Mouse (Mus musculus): ENCODE measurements at regions not wholly inside any gene's neighbourhood (a gene's known extent, or its start where the extent isn't known, plus 50 kb on each side); places are given as distances from the start of the nearest gene placed in this dataset.

DNA sequence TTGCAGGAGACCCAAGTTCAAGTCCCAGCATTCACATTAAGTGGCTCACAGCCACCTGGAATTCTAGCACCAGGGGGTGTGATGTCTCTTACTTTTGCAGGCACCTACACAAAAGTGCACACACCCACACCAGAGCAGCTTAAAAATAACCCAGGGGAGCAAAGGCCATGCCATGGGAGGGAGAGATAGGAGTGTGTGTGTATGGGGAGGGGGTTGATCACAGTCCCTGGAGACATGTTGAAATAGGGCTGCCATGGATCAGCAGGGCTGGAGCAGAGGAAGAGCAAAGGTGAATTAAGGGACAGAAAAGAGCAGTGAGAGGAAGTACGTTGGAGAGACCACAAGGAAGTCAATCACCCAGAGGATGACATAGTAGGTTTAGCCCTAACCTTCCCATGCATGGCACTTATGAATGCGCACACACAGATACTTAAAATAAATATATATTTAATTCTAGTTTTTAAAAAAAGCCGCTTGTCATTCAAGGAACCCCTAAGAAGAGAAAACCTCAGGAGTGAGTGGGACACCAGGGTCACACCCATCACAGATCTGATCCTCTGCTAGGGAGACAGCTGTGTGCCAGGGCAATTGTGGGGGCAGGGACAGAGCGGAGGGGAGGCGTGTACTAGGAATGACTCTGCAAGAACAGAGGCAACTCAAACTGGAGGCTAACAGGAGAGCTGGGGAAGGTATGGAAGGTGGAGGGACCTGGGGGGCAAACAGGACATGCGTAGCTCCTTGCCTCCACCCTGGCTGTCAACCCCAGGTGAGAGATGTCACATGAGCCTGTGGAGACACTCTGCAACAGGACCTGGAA lies 189.5 kb upstream of the Rybp start:
- peak; percentile 41 for DNase-seq (ENCODE audit: low spot score)

DNA sequence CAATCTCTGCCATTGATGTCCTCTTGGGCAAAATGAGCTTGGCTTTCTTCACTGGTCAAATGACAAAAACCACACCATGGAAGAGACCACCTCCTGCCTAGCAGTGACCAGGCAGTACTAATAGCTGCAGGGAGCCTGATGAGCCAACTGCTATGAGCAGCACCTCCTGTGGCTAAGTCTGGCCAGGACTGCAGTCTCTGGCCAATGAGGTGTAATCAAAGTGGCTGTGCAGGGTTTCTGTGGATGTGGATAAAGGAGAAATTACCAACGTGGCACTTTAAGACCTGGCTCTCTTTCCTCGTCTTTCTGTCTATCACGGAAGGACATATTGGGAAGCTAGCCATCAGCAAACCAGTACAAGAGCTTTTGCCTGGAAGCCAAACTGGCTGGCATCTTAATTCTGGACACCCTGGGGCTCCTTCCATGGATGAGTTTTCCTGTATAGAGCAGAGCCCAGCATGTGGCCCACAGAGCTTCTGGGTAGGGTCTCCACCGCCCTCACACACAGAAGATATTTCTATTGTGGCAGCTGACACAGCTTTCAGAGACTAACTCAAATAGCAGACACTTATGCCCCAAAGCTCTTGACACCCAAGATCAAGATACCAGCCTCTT lies 188.2 kb upstream of the Rybp start:
- no peak for DNase-seq (ENCODE audit: low spot score)

DNA sequence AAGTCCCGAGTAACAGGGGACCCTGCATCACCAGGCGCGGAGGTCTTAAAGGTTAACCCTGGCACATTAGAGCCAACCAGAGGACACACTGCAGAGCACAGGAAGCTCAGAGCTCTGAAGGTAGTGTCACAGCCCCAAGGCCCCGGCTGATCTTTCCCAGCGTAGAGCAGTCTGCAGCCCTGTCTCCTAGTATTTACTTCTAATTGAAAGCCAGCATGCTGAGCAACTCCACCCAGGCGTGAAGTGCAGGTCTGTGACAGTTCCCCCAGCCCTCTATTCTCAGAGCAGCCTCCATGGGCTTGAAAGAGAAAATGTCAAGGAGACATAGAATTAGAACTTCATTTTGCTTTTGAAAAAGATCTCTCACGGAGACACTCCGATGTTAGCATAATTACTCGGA lies 187.0 kb upstream of the Rybp start:
- DNase-seq (ENCODE audit: low spot score): no peak

DNA sequence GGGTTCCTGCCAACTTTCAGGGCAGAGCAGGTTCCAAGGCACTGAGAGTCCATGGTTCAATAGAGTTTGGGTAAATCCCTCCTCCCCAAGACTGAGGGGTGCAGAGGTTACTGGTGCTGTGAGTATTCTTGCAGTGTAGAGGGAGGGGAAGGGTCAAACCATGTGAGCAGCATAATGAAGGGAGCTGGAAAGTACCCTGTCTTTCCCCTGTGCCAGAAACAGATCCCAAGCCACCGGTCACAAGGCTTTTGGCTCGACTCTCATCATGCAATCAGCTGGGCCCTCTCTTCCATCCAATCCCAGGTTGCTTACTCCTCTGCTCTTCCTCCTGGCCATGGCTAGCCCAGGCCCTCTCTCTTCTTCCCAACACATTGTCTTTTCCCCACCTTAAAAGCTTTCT lies 182.8 kb upstream of the Rybp start:
- peak; percentile 27 for DNase-seq (ENCODE audit: low spot score)

DNA sequence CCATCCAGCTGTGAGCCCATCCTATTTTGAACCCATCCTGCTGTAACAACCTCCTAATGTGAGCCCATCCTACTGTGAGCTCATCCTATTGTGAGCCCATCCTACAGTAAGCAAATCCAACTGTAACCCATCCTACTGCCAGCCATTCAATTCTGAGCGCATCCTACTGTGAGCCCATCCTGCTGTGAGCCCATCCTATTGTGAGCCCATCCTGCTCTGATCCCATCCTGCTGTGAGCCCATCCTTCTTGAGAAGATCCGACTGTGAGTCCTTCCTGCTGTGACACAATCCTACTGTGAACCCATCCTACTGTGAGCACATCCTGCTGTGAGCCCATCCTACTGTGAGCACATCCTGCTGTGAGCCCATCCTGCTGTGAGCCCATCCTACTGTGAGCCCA lies 175.5 kb upstream of the Rybp start:
- DNase-seq (ENCODE audit: low spot score): no peak

DNA sequence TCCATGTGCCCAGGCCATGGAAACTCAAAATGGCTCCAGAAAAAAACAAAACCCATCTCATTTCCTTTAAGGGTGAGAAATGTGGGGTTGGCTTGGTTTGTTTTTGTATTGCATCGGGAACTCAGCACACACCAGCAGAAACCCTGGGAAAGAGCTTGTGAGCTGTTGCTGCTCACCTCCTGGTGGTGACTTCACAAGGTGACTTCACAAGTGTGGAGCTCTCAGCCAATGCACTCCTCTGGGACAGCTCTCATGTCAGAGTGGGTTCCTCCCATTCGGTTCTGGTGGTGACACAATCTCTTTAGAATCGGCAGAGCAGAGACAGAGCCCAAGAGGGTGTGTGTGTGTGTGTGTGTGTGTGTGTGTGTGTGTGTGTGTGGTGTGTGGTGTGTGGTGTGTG lies 166.1 kb upstream of the Rybp start:
- no peak for DNase-seq (ENCODE audit: low spot score)

DNA sequence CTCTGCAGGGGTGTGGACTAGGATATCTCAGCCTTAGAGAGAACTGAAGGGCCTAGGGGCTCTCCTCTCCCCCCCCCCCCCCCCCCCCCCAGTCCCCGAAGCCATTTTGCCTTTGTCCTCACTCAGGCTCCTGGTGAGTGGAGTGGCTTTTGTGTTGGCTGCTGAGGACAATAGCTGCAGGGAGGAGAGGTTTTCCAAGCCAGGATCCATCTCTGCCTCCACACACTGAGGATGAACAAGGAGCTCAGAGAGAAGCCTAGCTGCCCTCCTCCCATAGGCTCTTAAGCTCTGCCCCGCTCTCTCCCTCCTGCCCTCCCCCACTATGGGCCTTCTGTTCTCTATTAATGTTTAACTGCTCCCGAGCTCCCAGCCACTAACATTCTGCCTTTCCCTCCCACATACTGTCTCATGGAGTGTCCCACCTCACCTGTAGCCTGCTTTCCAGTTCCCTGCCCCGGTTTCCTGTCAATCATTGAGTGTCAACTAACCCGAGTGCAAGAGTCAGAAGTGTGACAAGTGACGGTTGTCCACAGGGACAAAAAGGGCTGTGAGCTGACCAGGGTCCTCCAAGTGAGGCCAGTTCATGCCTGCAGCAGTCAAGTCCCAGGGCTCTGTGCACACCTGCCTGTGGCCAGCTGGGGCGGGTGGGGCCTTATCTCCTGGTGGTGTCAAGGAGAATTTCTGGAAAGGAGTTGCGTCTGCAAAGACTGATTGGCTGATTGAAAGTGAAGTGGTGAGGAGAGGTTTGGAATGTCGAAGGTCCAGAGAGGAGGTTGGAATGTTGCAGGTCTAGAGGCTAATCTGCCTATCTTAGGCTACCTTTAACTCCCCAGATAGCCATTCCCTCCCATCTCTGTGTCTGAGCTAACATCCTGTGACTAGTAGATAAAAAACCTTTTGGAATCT lies 165.1 kb upstream of the Rybp start:
- DNase-seq (ENCODE audit: low spot score): no peak

DNA sequence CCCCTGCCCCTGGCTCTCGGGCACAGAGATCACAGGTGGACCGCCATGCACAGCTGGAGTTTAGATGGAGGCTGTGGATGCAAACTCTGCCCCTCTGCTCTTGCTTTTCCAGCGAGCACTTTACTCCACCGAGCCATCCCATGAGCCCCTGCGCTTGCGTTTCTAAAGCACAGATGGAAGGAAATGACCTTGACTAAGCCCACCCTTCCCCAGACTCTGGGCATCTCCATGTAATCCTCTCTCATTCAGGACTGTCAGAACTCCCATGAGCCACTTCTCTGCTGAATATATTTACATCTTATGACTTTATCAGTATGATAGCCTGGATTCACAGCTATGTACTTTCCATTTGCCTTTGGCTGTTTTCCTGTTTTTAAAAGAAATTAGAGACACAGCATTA lies 162.8 kb upstream of the Rybp start:
- no peak for DNase-seq (ENCODE audit: low spot score)

DNA sequence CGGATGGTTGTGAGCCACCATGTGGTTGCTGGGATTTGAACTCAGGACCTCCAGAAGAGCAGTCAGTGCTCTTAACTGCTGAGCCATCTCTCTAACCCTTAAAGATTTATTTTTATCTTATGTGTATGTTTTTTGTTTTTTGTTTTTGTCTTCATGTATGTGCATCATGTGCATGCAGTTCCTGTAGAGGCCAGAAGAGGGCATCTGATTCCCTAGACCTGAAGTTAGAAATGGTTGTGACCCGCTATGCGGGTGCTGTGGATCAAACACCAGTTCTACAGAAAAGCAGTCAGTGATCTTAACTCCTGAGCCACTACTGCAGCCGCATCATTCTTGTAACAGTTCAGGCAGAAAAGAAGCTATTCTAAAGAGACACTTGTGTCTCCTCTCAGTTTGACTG lies 161.8 kb upstream of the Rybp start:
- DNase-seq (ENCODE audit: low spot score): no peak

DNA sequence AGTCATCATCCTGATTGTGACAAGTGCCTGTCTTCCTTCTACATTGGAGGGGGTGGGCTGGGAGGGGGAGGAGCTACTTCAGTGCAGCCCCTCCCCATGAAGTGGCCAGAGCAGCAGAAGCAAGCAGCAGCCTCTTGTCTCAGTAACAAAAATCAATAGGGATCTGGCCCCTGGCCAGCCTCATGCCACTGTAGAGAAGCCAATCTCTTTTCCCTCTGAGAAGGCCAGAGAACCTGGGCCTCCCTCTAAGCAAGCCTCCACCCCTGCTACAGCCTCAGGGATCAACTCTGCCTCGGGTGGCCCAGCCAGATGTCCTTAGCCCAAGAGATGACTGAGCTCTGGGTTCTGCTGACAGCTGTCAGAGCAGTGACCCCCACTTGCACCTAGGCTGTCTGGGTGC lies 159.9 kb upstream of the Rybp start:
- DNase-seq (ENCODE audit: low spot score): peak; percentile 42

DNA sequence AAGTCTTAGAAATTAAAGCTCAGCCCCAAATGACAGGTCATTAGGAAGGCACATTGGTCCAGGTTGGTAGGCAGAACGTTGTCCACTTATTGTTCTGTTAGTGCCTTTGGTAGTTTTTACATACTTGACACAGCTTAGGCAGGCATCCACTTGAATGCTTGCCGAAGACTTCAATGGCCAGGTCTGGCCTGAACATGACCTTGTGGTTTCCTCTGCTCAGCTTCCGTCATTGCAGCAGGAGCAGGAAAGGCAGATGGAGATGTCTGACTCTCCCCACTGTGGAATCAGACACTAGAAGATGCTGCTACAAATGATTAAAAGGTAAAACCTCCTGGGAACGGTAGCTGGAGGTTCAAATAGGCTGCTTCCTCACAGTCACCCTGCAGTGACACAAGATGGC lies 159.5 kb upstream of the Rybp start:
- no peak for DNase-seq (ENCODE audit: low spot score)

DNA sequence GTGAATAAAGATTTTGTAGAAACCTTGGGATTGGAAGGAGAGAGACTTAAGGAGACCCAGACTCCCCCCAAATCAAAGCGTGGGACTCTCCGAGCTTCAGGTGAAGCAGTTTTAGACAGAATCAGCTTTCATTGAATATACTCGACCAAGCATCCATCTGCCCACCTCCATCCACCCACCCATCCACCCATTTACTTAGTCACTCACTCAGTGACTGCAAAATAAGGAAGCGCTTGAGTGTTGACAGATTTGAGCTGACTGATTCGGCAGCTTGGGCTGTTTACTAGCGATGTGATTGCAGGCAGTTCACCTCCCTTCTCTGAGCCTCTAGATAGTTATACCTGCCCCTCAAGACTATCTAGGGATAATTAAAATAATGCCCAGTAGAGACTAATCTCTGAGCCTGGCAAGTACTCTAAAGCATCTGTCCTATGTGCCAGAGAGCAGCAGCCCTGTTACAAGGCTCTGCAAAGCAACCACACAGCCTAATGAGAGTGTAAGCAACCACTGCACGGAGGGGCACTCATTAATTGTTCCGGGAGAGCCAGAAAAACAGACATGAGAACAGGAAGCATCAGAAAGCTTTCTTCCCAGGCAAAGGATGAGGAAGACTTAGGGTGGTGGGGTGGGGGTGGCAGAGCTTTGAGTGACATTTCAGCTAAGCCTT lies 151.9 kb upstream of the Rybp start:
- no peak for DNase-seq (ENCODE audit: low spot score)

DNA sequence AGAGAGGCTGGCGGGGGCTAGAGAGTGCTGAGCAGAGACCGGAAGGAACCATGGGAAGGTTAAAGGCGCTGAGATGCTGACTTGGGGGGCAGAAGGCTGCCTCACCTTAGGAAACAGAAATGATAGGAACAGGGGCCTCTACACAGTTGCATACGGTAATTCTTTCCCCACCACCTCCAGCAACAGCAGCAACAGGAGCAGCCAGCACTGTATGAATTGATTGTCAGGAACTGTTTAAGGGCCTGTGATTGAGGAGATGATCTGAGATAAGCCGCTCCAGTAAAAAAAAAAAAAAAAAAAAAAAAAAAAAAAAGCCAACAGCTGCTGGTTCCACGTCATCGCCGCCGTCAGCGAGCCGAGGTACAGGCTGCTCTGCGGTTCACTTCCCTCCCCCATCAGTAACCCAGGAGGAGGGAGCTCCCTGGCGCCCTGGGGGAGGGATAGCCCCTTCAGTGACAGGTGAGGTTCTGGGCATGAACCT lies 151.3 kb upstream of the Rybp start:
- DNase-seq (ENCODE audit: low spot score): no peak

DNA sequence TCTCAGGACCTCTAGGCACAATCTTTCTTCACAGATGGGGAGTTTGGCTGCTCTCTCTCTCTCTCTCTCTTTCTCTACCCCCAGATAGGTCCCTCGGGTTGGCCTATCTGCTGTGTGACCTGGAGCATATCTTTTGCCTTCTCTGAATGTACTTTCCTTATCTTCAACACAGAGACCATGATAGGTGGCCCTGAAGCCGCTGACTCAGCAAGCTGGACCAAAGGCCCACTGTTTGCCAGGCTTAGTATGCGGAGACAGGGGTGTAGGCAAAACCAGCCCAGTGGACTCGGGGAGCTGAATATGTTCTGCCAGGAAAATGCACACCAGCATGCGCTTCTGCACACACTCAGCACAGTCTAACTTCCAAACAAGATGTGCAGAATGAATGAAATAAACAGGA lies 150.7 kb upstream of the Rybp start:
- DNase-seq (ENCODE audit: low spot score): no peak

DNA sequence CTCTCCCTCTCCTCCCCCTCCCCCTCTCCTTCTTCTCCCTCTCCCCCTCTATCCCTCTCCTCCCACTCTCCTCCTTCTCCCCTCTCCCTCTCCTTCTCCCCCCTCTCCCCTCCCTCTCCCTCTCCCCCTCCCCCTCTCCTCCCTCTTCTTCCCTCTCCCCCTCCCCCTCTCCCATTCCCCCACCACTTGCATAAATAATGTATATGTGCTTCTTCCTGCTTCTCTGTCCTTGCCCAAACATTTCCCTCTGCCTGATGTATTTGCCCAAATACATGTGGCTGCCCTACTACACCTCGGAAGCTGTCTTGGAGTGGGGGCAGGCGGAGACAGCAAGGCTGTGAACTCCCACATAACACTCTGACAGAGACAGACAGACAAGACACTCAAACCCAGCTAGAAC lies 149.2 kb upstream of the Rybp start:
- DNase-seq (ENCODE audit: low spot score): no peak

DNA sequence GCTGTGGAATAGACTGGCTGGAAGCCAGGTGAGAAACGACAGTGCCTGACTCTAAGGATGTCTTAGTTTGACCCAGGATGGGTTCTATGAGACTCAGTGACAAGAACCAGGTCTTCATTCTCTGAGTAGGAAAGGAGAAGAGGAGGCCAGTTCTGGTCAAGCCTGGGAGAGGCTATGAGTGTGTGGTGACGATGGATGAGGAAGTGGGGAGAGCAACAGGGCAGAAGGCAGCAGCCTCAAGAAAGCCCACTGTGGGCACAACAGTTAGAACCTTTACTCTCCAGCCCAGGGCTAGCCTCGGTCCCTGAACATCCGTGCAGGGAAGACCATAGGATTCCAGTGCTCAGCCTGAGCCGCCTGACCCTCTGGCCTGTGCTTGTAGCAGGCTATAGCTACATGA lies 147.9 kb upstream of the Rybp start:
- DNase-seq (ENCODE audit: low spot score): no peak

DNA sequence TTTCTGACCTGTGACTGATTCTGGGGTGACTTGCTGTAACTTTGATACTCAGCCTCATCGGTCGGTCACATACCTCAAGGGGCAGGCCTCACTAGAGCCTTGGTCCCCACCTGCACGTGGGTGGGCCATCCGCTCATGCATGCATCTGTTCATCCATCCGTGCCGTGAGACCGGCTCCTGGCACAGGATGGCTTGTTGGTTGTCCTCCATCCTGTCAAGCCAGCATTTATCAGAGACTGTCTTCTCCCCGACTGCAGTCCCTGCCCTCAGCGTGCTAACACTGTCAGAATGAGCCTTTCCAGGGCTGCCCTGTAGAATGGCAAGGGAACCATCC lies 146.2 kb upstream of the Rybp start:
- DNase-seq (ENCODE audit: low spot score): no peak

DNA sequence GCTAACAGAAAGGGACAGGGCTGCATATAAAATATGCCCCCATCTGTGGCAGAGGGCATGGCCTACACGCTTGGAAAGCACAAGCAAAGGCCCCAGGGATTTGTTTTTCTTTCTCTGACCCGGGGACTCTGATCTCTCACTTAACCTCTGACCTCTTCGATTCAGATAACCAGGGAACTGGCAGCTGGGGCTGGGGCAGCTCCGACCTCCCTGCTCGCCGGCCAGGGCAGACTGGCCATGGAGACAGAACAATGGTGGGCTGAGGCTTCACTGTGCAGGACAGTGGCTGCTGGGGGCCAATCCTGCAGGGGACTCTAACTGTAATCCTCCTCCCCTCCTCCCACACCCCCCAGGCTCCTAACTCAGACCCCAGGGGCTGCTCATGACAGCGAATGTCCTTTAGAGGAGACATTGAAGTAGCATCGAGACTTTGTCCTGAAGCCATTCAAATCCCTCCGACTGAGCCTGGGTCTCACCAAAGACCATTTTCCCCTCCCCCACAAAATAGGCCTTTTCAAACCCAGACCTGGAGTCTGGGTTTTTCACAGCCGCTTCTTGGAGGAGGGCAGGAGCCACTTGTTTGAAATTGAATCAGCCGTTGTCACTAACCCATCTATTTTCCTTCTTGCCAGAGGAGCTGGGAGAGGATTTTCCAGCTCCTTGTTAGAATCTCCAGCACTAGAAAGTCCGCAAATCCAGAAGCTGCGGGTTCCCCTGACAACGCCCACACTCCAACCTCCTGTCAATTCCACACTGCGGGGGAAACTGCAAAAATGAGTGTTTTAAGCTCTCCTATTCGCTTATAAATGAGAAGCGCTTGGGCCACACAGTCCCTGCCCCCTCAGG lies 145.6 kb upstream of the Rybp start:
- DNase-seq (ENCODE audit: low spot score): no peak

DNA sequence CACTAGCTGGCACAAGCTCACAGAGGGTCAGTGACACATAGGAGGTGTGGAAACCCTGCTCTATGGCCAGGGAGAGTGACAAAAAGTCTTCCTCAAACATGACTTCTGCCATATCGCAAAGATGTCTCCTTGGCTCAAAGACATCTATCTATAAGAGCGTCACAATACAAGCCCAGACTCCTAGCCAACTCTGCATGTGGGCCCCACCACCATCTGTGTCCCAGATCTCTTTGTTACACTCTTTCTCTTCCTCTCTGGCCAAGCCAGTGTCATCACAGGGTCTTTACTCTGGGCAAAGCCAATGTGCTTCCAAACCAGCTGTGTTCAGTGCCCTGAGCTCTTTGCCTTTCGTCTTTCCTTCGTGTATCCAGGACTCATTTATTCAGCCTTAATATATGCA lies 143.0 kb upstream of the Rybp start:
- no peak for DNase-seq (ENCODE audit: low spot score)

DNA sequence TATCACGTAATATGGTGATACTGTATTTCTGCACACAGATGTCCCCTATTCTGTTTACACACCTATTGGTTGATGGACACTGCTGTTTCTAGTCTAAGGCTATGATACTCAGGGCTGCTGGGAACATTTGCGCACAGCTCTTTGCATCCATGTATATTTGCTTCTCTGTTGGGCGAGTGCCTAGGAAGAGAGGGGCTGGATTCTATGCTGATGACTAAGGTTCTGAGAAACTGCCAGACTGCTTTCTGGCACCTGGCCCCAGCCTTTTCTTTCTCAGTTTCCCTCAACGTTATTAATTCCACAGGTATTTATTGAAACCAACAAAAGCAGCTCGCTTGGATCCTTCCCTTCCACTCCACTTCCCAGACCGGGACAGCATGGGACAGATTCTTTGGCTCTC lies 142.2 kb upstream of the Rybp start:
- DNase-seq (ENCODE audit: low spot score): peak; percentile 21

DNA sequence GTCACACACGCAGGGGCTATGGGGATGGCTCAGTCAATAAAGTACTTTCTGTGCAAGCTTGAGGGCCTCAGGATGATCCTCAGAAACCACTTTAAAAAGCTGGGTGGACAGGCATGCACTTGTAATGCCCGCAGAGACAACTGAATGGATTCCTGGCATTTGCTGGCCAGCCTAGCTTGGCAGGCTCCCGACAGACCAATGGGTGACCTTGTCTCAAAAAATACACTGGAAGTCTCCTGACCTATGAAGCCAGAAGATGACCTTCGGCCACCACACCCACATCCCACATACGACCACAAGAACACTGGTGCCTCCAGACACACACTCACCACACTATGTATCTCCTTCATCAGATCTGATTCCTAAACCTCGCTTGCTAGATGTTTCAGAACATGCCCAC lies 141.5 kb upstream of the Rybp start:
- no peak for DNase-seq (ENCODE audit: low spot score)

DNA sequence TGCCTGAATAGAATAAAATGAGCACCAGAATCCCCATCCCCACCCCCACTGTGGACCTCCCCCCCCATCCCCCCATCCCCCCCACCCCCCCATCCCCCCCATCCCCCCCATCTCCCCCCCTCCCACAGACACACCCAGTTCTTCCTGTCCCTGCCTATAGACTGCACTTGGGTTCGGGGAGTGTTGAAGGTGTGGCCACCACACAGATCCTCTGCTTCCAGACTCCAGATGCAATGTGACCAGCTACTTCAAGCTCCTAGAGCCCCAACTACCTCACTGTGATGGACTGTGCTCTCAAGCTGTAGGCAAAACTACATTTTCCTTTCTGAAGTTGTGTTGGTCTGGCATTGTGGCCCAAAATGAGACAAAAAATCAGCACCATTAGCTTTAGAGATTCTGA lies 138.3 kb upstream of the Rybp start:
- no peak for DNase-seq (ENCODE audit: low spot score)
